Mouse (Mus musculus): ENCODE measurements at regions not wholly inside any gene's neighbourhood (a gene's known extent, or its start where the extent isn't known, plus 50 kb on each side); places are given as distances from the start of the nearest gene placed in this dataset.
A peak's percentile ranks its signal among the peaks of the same experiment; 100 is the strongest.
"Not testable (repeated sequence)": the region's sequence is repeated elsewhere in the genome, so short reads cannot be mapped to it uniquely, and the experiment has no call there.

GRCm38 (mm10) chr7:25981167-25981566 lies 80.1 kb upstream of the Cyp2b13 start:
- peaks cover 8% of the 10 kb centered on the region; the same call in 1 of the 2 replicates for H3K27me3 ChIP-seq (ENCODE audit: control insufficient read depth, insufficient read depth, low read length)
- no peaks in the 10 kb centered on the region for H3K36me3 ChIP-seq (ENCODE audit: control insufficient read depth, insufficient read depth, low read length)
- TF ChIP-seq POLR2A (IDR thresholded peaks at IDR 0.05; ENCODE audit: extremely low read depth, insufficient read depth, low read length) = no peak
- TF ChIP-seq CTCF (IDR thresholded peaks at IDR 0.05; ENCODE audit: low read depth, low read length) = no peak
- DNase-seq (ENCODE audit: extremely low read depth, low read depth, low spot score) = peak; percentile 58
- no peaks in the 10 kb centered on the region for H3K79me2 ChIP-seq (ENCODE audit: control insufficient read depth, insufficient read depth, low read length)
- no peaks in the 10 kb centered on the region for H3K4me1 ChIP-seq (ENCODE audit: control insufficient read depth, insufficient read depth, low read length)
- no peak overlapping the region for H3K27ac ChIP-seq (replicated peaks; ENCODE audit: insufficient read depth, low read depth, low read length)
- no peak overlapping the region for H3K9ac ChIP-seq (ENCODE audit: low read depth, low read length)
- 89% methylated on average over 1 of the region's 1 CpGs for WGBS
- H3K4me3 ChIP-seq (ENCODE audit: insufficient read depth, low read depth, low read length) = no peak overlapping the region

GRCm38 (mm10) chr7:25986981-25987380 lies 74.3 kb upstream of the Cyp2b13 start:
- H3K36me3 ChIP-seq (ENCODE audit: control insufficient read depth, insufficient read depth, low read length) = no peaks in the 10 kb centered on the region
- H3K79me2 ChIP-seq (ENCODE audit: control insufficient read depth, insufficient read depth, low read length) = no peaks in the 10 kb centered on the region
- no peak overlapping the region for H3K4me3 ChIP-seq (ENCODE audit: insufficient read depth, low read depth, low read length)
- WGBS = 37% methylated on average over 3 of the region's 3 CpGs
- H3K27ac ChIP-seq (replicated peaks; ENCODE audit: insufficient read depth, low read depth, low read length) = no peak overlapping the region
- H3K9ac ChIP-seq (ENCODE audit: low read depth, low read length) = no peak overlapping the region
- peaks cover 4% of the 10 kb centered on the region; the same call in 1 of the 2 replicates for H3K27me3 ChIP-seq (ENCODE audit: control insufficient read depth, insufficient read depth, low read length)
- peak; percentile 92 for DNase-seq (ENCODE audit: extremely low read depth, low read depth, low spot score)
- no peaks in the 10 kb centered on the region; the same call in 1 of the 2 replicates for H3K4me1 ChIP-seq (ENCODE audit: control insufficient read depth, insufficient read depth, low read length)
- TF ChIP-seq POLR2A (IDR thresholded peaks at IDR 0.05; ENCODE audit: extremely low read depth, insufficient read depth, low read length) (no peak), CTCF (IDR thresholded peaks at IDR 0.05; ENCODE audit: low read depth, low read length) (no peak)

DNA sequence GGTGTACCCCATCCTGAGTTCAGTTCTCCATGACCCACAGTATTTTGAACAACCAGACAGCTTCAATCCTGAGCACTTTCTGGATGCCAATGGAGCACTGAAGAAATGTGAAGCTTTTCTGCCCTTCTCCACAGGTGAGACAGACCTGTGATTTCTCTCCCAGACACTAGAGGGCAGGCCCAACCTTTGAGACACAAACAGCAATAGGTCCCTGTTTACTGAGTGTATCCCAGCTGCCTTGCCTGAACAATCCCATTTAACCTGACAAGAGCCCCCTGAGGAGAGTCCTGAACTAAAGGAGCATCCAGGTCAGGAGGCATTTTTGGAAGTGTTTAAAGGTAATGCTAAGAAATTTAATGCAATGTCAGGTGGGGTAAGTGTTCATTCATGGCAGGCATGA lies 73.0 kb upstream of the Cyp2b13 start:
- no peaks in the 10 kb centered on the region for H3K79me2 ChIP-seq (ENCODE audit: control insufficient read depth, insufficient read depth, low read length)
- H3K36me3 ChIP-seq (ENCODE audit: control insufficient read depth, insufficient read depth, low read length) = no peaks in the 10 kb centered on the region
- peak; percentile 26; the same call in 1 of the 2 replicates for TF ChIP-seq CTCF (IDR thresholded peaks at IDR 0.05; ENCODE audit: low read depth, low read length)
- no peak for TF ChIP-seq POLR2A (IDR thresholded peaks at IDR 0.05; ENCODE audit: extremely low read depth, insufficient read depth, low read length)
- DNase-seq (ENCODE audit: extremely low read depth, low read depth, low spot score) = peak; percentile 53
- no peak overlapping the region for H3K9ac ChIP-seq (ENCODE audit: low read depth, low read length)
- no peaks in the 10 kb centered on the region; the same call in 1 of the 2 replicates for H3K4me1 ChIP-seq (ENCODE audit: control insufficient read depth, insufficient read depth, low read length)
- H3K27me3 ChIP-seq (ENCODE audit: control insufficient read depth, insufficient read depth, low read length) = peaks cover 4% of the 10 kb centered on the region; the same call in 1 of the 2 replicates
- no peak overlapping the region for H3K27ac ChIP-seq (replicated peaks; ENCODE audit: insufficient read depth, low read depth, low read length)
- H3K4me3 ChIP-seq (ENCODE audit: insufficient read depth, low read depth, low read length) = no peak overlapping the region

DNA sequence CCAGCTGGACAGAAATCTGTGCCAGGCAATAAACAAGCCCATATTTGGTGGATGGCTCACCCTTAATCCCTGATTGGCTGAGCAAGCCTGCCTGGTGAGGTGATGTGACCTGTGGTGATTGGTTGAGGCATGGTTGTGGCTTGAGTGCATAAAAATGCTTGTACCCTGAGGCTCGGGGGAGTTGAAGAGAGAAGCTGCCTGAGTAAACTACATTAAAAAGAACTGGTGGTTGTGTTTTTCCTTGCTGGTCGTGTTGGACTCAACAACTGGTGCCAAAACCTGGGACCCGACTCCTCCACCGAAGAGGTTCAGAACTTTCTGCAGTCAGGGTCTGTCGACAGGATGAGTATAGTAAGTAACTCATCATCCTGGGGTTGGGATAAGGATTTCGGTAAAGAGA lies 55.4 kb upstream of the Cyp2b13 start:
- DNase-seq (ENCODE audit: extremely low read depth, low read depth, low spot score); H3K27ac ChIP-seq (replicated peaks; ENCODE audit: insufficient read depth, low read depth, low read length); H3K79me2 ChIP-seq (ENCODE audit: control insufficient read depth, insufficient read depth, low read length); H3K36me3 ChIP-seq (ENCODE audit: control insufficient read depth, insufficient read depth, low read length); H3K27me3 ChIP-seq (ENCODE audit: control insufficient read depth, insufficient read depth, low read length); H3K9ac ChIP-seq (ENCODE audit: low read depth, low read length); H3K4me1 ChIP-seq (ENCODE audit: control insufficient read depth, insufficient read depth, low read length); H3K4me3 ChIP-seq (ENCODE audit: insufficient read depth, low read depth, low read length): not testable (repeated sequence)
- WGBS = 95% methylated on average over 6 of the region's 6 CpGs

- Histone ChIP-seq H3K36me3 (ENCODE audit: control insufficient read depth, insufficient read depth, low read length) (no peaks in the 10 kb centered on the region), H3K4me1 (ENCODE audit: control insufficient read depth, insufficient read depth, low read length) (no peaks in the 10 kb centered on the region), H3K9ac (ENCODE audit: low read depth, low read length) (no peak overlapping the region), H3K79me2 (ENCODE audit: control insufficient read depth, insufficient read depth, low read length) (no peaks in the 10 kb centered on the region), H3K4me3 (ENCODE audit: insufficient read depth, low read depth, low read length) (no peak overlapping the region), H3K27ac (replicated peaks; ENCODE audit: insufficient read depth, low read depth, low read length) (no peak overlapping the region), H3K27me3 (ENCODE audit: control insufficient read depth, insufficient read depth, low read length) (peaks cover 6% of the 10 kb centered on the region; the same call in 1 of the 2 replicates)
- DNase-seq (ENCODE audit: extremely low read depth, low read depth, low spot score) = no peak
- no peak for TF ChIP-seq POLR2A (IDR thresholded peaks at IDR 0.05; ENCODE audit: extremely low read depth, insufficient read depth, low read length)
- no peak for TF ChIP-seq CTCF (IDR thresholded peaks at IDR 0.05; ENCODE audit: low read depth, low read length)
- WGBS = 93% methylated on average over 4 of the region's 4 CpGs
Observed at GRCm38 (mm10) chr7:26008056-26008455, 53.2 kb upstream of the Cyp2b13 start.

Measured in liver, adult 2 months (tissue).